ENCODE assay signal across 16 mouse cellular contexts in the genomic region with DNA sequence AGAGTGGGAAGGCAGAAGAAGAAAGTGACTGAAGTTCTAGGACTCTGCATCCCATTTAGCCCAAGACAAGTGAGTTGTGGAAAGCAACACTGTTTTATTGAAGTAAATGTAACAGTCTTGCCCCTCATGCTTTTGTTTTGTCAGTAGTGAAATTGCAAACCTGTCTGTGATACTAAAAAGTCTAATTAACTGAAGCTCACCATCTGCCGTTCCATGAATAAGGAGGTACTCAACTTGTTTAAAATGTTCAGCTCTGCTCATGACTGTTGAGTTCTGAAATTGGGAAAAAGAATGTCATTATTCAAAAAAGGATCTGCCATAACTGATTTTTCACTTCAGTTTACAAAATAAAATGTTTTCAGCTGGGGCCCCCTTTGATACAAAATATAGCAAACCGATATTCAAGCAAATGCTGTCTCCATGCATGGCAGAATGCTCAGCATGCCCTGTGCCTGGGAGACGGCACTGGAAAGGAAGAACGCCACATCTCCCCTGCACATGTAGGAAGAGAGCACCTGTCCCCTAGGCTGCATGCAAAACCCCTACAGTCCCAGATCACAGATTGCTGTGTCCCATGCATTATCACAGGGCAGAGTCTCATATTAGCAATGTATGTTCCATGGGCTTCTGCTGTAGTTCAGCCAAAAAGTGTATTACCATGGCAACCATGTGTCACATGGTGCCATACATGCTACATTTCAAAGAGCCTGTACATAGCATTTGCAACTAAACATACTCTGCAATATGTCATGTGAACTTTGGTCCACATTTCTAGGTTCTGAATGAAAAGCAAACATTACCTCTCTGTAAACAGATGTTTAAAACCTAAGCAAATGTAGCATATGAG.
DNase-seq lines count a peak whose midpoint lies in the region; ATAC-seq and TF ChIP-seq lines count a peak whose summit lies in the region.
"Had no signal": no experiment of that assay in that cellular context is flagged by ENCODE, and none has a peak within 500 bp of the region (broad histone marks: within the 10 kb centered on the region; RNA-seq: fewer than 3 reads in every experiment).

No protein-coding gene starts in this region.

- WGBS in lung, embryonic 14.5 days, result 76% methylated on average over 4 of the region's 4 CpGs

- no peaks in the 10 kb centered on the region for H3K9me3 ChIP-seq in lung, embryonic 14.5 days (ENCODE audit: low read depth, low read length)
- H3K9me3 ChIP-seq: hindbrain, embryonic 12.5 days had no signal

- TF ChIP-seq POLR2A in myocyte (IDR thresholded peaks at IDR 0.05; ENCODE audit: insufficient read length, low read depth), result no peak

- H3K4me2 ChIP-seq in lung, embryonic 14.5 days, result no peak overlapping the region
- H3K4me2 ChIP-seq in myocyte (ENCODE audit: low read depth), result peak overlapping the region; percentile 54
- H3K4me2 ChIP-seq: hindbrain, embryonic 12.5 days had no signal

- no peaks in the 10 kb centered on the region for H3K4me1 ChIP-seq in lung, embryonic 14.5 days (ENCODE audit: insufficient read depth)
- H3K4me1 ChIP-seq: hindbrain, embryonic 12.5 days had no signal

- no peaks in the 10 kb centered on the region for H3K36me3 ChIP-seq in lung, embryonic 14.5 days (ENCODE audit: insufficient read depth)
- H3K36me3 ChIP-seq in myocyte (ENCODE audit: control insufficient read depth, insufficient read depth), result no peaks in the 10 kb centered on the region
- H3K36me3 ChIP-seq: hindbrain, embryonic 12.5 days had no signal

- H3K9ac ChIP-seq in lung, embryonic 14.5 days, result no peak overlapping the region
- H3K9ac ChIP-seq: hindbrain, embryonic 12.5 days had no signal

- peak; percentile 29; the same call in 1 of the 2 replicates for ATAC-seq in frontal cortex, adult (ENCODE audit: low TSS enrichment)
- peak; percentile 31; the same call in 1 of the 2 replicates for ATAC-seq in lung, embryonic 14.5 days (ENCODE audit: insufficient read depth)

- H3K27me3 ChIP-seq in lung, embryonic 14.5 days (ENCODE audit: insufficient read depth, low read length), result no peaks in the 10 kb centered on the region
- H3K27me3 ChIP-seq in myocyte (ENCODE audit: control insufficient read depth, insufficient read depth, insufficient read length), result no peaks in the 10 kb centered on the region
- H3K27me3 ChIP-seq: hindbrain, embryonic 12.5 days had no signal

- no peak for TF ChIP-seq CTCF in lung, embryonic 14.5 days (IDR thresholded peaks at IDR 0.05; ENCODE audit: low read depth)

- H3K79me2 ChIP-seq in myocyte (ENCODE audit: control insufficient read depth, insufficient read depth), result no peaks in the 10 kb centered on the region

- H3K27ac ChIP-seq in lung, embryonic 14.5 days (ENCODE audit: low read depth), result no peak overlapping the region
- H3K27ac ChIP-seq: hindbrain, embryonic 12.5 days; kidney, postnatal 0 days; stomach, postnatal 0 days had no signal

- no peak overlapping the region for H3ac ChIP-seq in myocyte (ENCODE audit: control insufficient read depth, insufficient read length)

- no peak for DNase-seq in frontal cortex, postnatal 14 days (ENCODE audit: low spot score in 2 of 2)
- no peak for DNase-seq in lung, embryonic 14.5 days
- DNase-seq in lung, postnatal 36 days, result no peak
- DNase-seq in brain, adult 2 months (ENCODE audit: low read depth, low spot score), result peak; percentile 56
- DNase-seq in cerebellum, postnatal 4 days (ENCODE audit: low spot score in 2 of 2), result no peak
- DNase-seq: adrenal gland, postnatal 36 days; cerebellum, postnatal 10 days; gastrocnemius, postnatal 36 days; kidney, adult 11 months; lung, adult 2 months; thymus, postnatal 4 days had no signal

- no peak overlapping the region for H3K4me3 ChIP-seq in lung, embryonic 14.5 days (ENCODE audit: low read depth, low read length)
- H3K4me3 ChIP-seq in myocyte, result no peak overlapping the region
- H3K4me3 ChIP-seq: hindbrain, embryonic 12.5 days had no signal

TF ChIP-seq in myocyte, 11 proteins besides CTCF, POLR2A, EP300 and RAD21:
- TF ChIP-seq POLR2AphosphoS2 (IDR thresholded peaks at IDR 0.05; ENCODE audit: insufficient read length, low read depth) (no peak), TCF3 (IDR thresholded peaks at IDR 0.05; ENCODE audit: insufficient read length, low read depth) (no peak), REST (IDR thresholded peaks at IDR 0.05; ENCODE audit: insufficient read depth, insufficient read length) (no peak), SRF (IDR thresholded peaks at IDR 0.05; ENCODE audit: control insufficient read depth, insufficient read length, low read depth) (no peak), MAX (IDR thresholded peaks at IDR 0.05; ENCODE audit: low read depth) (no peak), MYOG (IDR thresholded peaks at IDR 0.05; ENCODE audit: control insufficient read depth in 1 of 3, insufficient read depth in 1 of 3, insufficient read length in 2 of 3, low read depth in 2 of 3) (no peak), USF1 (IDR thresholded peaks at IDR 0.05; ENCODE audit: low read depth) (no peak)
